Mouse (Mus musculus) adrenal gland, adult (tissue): ENCODE results near the gene E330021D16Rik.
A peak's percentile ranks its signal among the peaks of the same experiment; 100 is the strongest.
"Not testable (repeated sequence)": the region's sequence is repeated elsewhere in the genome, so short reads cannot be mapped to it uniquely, and the experiment has no call there.

Source experiments
- DNase-seq, 2 experiments: peaks; one replicate each; pipeline ENCODE4 v3.0.0; 2022 to 2023; ENCODE audit warnings: low spot score in 1 of 2; ENCODE audit not compliant: inconsistent age in 2 of 2

The E330021D16Rik gene

DNA sequence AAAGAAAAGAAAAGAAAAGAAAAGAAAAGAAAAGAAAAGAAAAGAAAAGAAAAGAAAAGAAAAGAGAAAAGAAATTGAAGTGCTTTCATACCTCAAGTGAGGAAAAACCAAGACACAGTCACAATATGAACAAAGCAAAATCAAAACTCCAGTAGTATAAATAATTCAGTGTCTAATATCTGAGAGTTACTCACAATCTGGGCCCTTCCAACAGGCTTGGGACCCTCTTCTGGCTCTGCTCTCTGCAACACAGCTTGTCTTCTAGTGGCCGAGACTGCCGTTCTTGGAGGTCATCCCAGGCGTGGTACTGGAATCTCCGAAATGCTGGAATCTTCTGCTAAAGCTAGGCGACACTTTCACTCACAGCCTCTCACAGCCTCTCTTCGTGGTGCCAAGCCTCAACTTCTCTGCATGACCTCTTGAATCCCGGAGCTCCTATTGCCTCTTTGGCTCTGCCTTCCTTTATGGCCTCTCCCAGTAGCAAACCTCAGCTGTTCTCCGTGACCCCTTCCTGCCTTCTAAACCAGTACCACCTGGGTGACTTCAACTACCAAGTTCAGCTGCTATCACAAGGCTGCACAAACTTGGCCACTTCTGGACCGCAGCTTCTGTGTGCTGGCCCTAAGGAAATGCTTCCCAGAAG is at the start of gene E330021D16Rik:
Gene E330021D16Rik (minus strand): TSS at position 437 of the 643 bp plus-strand sequence.
- no peak for DNase-seq

DNA sequence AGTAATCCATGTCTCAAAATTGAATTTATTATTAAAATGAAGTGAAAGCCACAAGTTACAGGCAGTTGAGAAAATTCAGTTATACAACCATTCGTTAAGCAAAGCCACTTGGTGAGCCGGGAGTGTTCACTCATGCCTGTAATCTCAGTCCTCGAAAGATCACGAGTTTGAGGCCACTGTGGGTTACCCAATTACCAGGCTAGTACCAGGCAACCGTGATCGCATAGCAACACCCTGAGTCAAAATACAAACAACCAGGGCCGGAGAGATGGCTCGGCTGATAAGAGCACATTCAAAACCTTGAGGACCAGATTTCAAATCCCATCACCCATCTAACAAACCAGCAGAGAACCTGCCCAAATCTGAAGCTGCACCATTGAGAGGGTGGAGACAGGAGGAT is 49.7 kb upstream of the E330021D16Rik start:
- peak in 1 of 2 experiments; percentile 74 for DNase-seq

DNA sequence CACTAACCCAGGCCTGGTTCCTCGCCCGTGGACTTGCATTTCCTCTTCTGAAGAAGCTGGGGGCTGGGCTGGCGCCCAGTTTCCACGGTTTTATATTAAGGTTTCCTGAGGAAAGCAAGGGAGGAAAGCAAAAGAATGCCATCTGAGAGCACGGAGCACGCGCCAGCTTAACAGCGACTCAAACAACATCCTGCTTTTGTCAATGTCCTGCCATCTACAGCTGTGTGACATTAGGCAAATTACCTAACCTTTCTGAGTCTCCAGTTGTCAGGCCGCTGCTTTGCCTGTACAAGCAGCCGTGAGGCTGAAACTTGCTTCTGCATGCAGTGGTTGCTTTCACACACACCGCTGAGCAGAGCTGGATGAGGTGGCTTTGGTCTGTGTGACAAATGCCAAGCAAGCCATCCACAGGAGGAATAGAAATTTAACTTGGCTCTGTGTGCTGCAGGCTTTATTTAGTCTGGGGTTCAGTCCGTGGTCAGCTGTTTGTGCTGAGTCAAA is 48.8 kb upstream of the E330021D16Rik start:
- DNase-seq = peak; percentile 42 to 66

DNA sequence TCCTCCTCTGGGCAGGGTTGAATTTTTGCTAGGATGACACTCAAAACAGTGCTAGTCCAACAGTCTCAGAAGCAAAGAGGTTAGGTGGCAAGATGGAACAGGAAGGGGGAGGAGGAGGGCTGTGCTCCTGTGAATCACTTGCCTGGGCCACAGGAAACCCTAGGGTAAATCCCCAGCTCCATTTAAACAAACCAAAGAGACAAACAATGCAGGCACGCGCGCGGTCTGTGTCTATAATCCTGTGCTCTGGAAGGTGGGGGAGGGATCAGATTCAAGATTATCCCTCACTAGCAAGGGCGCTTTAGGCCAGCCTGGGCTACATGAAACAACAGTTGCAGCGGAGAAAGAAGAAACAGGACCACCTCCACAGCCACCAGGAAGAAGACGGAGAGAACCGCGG is 48.1 kb upstream of the E330021D16Rik start:
- no peak for DNase-seq

DNA sequence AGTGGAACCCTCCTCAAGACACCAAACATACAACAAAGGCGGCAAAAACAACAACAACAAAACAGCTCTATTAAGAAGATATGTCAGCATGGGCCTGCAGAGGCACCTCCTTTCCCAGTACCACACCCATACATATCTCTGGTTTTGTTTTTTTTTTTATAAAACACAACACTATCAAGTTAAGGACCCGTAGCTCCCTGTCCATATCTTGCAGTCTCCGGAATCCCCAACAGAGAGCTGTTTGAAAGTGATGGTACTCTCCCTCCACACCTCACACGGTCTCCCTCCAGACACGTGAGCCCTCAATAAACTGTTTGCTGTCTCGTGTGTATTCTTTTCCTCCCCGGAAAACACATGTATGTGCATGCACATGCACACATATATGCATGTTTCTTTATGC is 43.8 kb upstream of the E330021D16Rik start:
- DNase-seq = no peak

DNA sequence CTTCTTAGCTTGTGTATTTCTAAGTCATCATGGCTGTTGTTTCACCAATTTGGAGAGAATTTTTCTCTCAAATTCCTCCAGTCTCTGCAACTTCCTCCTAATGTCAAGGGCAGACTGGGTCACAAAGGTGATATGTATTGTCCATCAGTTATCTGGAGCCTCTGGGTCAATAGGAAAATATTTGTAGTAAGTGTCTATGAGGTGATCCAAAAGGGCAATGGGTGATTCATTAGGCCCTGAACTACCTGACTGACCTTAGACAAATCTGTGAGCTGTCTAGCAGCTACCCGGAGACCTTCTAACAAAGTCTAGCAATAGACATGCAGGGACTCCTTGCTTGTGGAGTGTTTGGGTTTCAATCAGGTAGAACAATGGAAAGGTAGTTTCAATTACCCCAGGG is 40.9 kb upstream of the E330021D16Rik start:
- peak in 1 of 2 experiments; percentile 62 for DNase-seq

DNA sequence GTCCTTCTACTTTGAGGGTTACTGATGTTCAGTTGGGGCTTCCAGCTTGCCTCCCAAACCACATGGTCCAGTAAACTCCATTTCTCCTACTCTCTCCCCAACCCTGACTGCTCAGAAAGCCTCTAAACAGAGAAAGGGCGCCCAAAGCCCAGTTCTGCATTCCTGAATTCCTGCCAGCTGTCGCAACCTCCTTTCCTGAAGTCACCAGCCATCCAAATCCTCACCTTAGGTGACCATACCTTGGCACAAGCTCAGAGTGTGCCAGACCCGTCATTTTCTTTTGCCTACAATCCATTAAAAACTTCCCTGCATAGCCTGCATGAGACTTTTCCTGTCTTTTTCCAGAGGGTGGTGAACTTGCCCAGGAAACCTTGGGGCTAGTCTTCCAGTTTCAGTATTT is 40.3 kb upstream of the E330021D16Rik start:
- peak in 1 of 2 experiments; percentile 44 for DNase-seq

DNA sequence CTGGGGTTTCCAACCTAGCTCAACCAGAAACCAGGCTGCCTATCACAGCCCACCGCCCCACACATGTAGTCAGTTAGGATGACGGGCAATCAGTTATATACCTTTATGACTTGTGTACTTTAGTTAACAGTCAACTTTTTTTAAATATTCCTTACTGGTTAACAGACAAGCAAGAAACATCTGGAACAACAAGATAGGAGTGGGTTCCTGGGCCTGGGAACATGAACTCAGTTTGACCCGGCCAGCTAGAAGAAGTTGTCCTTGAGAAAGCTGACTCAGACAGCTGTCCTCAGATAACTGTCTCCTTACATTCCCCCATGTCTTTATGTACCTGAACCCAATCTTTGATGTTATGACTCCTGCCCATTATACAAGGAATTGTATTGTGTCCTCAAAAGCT is 37.3 kb upstream of the E330021D16Rik start:
- DNase-seq = peak; percentile 45 to 73

DNA sequence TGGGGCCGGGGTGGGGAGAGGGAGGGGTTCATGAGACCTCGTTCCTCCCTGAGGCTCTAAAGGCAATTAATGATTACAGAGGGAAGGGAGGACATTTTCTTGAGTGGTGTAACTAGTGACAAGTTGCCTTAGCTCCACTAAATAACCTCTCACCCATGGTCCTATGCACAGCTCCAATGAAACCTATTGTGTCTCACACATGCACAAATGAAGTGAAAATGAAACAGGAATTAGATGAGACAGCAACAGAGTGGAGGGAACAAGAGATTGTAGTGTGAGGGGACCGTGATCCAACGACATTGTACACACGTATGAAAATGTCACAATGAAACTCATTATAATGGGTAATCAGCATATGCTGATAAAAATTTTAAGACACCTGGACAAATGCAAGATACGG is 35.5 kb upstream of the E330021D16Rik start:
- no peak for DNase-seq

DNA sequence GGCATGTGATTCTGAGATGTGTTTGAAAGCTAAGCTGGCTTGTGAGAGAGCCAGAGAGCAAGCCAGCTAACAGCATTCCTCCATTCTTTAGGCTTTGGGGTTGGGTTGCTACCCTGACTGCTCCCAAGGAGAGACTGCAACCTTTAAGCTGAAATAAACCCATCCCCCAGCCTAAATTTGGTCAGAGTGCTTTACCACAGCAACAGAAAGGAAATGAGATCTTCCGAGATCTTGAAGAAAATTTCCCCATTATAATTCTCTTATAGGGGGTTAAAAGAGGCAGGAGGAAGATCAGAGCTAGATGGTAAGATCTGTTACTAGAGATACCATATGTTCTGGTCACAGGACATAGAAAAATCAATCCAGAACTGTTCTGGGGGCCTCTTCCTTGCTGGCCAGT is 34.6 kb upstream of the E330021D16Rik start:
- no peak for DNase-seq

DNA sequence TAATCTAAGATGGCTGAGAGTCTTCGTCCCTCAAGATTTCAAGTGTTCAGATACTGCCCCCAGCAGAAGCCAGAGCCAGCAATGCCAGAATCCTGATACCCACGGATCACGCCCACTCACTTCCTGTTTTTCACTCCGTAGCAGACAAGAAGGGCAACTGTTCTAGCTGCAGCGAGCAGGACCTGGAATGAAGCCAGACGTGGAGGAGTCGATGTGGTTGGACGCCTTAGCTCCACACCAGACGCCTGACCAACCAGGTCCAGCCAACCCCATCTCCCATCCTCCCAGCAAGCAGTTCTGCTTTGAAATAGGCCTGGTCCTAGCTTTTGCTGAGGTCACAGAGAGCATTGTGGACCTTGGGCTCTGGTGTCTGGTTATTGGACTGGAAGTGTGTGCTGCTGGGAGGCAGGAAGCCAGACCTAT is 33.9 kb upstream of the E330021D16Rik start:
- DNase-seq = peak; percentile 51 to 73

DNA sequence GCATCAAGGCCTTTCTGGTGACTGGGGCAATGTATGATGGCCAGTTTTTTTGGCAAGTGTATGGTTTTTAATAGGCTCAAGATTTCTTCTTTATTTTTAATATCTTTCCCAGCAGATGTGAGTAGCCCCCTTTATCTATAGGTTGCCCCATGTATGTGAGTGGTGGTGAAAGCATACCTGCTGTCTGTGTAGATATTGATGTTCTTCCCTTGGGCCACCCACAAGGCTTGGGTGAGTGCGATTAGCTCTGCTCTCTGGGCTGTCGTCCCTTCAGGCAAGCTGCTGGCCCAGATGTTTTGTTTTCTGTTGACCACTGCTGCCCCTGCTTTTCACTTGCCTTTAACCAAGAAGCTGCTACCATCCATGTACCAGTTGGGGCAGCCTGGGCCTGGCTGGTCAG is 23.8 kb upstream of the E330021D16Rik start:
- not testable (repeated sequence) for DNase-seq

DNA sequence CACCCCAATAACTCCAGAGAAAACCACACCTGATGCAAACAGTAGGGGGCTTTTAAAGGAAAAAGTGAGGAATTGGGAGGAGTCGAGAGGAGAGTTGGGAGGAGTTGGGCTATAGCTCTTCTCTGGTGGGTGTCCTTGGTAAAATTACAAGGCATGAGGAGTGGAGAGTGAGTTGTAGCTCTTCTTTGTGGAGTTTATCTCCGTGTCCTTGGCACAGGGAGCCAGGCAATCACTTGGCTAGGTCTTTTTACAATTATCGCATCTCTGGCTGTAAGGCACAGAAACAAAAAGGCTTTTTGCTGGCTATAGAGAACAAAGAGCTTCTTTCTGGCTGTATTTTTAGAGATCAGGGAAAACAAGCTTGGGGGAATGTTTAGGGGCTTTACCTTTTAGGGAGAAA is 20.8 kb upstream of the E330021D16Rik start:
- DNase-seq = peak in 1 of 2 experiments; percentile 45

DNA sequence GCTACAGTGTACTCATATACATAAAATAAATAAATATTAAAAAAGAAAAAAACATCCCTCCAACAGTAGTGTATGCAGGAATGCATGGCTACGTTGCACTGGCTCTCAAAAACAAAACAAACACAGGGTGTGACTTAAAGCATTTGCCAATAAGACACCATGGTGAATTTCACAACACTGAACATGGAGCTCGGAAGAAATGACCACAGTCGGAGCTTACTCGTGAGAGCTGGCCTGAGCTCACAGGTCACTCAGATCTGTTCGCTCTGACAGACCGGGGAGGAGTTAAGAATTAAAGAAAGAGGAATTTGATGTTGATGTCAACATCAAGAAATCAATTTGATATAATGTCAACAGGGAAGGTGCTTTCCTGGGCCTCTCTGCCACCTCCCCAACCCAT is 18.2 kb upstream of the E330021D16Rik start:
- no peak for DNase-seq

DNA sequence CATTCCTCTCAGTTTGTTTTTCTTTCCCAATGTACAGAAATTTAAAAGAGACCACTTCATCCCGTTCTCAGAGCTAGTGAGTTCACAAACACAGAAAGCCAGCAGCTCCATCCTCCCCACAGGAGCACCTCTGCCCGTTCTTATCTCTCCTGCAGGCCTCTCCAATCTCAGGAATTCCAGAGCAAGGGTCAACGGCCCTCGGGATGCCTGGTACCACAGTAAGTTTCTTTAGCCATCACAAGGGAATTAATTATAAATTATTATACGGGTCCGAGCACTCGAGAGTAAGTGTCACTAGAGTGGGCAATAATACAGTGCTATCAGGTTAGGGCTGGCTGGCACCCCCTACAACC is 16.5 kb upstream of the E330021D16Rik start:
- DNase-seq = no peak

DNA sequence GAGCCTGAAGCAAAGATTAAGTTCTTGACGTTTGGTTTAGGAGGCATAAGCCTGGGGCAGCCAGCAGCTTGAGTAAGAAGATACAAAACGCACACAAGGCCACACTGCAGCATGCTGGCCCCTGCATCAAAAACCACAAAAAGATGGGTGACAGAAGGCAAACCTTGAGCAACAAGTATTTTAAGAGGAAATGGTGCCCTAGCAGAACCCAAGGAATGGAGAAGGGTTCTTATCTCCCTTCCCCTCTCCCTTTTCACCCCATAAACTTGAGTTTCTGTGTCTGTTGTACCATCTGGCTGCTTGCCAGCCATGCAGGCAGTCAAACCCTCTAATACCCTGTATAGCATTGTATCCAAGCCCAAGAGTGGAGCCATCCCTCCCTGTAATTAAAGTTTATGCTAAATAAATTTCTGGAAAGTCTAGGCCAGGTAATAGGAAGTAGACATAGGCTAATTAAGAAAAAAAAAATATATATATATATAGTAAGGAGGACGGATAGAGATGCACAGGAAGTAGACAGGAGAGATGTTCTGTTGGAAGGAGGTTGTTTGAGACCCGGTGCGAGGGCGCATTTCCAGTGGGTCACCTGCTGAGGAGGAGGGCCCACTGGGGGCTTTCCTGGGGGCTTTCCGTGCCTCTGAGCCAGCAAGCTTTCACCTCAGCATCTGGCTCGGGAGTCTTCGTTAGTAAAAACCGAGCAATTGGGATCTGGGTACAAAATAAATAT is 16.0 kb upstream of the E330021D16Rik start:
- DNase-seq = peak in 1 of 2 experiments; percentile 58

DNA sequence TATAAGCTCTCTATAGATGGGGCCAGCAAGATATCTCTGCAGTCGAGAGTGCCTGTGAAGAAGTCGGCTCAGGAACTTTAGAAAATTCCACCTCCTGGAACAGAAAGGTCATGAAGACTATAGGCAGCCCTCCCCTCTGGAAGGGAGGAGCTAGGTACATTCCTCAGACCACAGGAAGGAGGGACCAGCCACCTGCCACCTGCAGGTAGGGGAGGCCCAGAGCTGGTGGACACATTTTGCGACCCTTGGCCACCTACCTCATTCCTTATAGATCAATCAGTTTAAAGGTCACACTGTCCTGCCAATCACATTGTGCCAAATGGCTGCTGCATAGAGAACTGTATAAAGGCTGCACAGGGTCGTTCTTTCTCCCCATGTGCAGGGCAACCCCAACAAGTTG is 14.1 kb upstream of the E330021D16Rik start:
- DNase-seq = no peak

DNA sequence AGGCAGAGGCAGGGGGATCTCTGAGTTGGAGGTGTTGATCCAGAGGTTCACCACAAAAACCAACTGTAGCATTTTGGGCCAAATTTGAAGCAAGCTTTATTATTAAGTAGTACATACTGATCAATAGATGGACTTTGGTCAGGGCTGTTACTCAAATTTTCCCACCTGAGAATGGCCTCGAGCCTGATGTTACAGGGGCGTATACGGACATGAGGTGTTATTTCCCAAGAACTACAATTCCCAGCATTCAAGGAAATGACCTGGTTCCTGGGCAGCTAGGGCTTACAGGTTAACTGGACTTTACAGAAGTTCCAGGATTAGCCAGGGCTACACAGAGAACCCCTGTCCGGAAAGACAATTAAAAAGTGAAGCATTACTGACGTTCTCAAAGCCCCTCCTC is 13.0 kb upstream of the E330021D16Rik start:
- DNase-seq = no peak

DNA sequence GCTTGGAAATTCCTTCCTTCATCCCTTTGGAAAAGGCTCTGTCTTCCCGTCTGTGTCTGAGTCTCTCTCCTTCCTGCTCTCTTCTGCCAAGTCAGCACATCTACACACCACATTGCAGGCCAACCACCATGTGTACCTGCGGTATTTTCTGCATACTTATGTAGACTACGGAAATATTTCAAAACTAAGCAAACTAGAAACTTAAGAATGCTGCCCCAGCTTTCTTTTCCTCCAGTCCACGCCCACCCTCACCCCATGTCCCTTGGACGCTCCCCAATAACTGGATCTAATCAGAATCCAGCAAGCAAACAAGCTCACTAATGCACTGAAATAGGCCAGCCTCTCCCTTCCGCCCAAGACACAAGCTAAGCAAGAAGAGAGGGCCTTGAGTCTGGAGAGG is 11.9 kb upstream of the E330021D16Rik start:
- DNase-seq = no peak

DNA sequence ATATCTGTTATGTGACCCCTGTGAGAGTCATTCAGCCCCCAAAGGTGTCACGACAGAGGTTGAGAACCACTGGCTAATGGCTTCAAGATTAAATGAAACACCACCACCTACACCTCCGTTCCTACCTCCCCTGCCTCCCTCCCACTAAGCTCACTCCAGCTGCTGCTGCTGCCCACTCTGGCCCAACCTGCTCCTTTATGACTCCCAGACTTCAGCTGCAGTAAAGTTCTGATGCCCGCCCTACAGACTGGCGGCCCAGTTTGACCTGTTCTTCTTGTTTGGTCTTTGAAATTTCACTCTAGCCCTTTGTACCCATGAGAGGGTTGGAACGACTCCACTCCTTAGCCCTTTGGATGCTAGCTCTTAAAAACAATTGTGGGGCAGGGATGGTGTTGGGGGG is 10.6 kb upstream of the E330021D16Rik start:
- DNase-seq = no peak

DNA sequence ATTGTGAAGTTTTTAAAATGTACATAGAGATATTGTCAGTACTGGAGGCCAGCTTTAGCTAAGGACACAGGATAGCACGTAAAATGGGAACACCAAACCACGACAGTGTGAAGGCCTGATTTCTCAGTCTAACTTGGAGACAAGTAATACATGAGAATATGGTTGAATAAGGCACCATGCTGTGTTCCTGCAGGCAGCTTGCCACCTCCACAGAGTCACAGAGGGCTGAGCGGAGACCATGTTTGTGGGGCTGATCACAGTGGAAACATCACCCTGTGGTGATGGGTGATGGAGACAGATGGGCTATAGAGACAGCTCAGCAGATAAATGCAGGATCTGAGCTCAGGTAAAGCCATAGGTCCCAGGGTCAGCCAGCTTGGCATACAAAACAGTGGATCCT is 8.8 kb upstream of the E330021D16Rik start:
- DNase-seq = no peak

DNA sequence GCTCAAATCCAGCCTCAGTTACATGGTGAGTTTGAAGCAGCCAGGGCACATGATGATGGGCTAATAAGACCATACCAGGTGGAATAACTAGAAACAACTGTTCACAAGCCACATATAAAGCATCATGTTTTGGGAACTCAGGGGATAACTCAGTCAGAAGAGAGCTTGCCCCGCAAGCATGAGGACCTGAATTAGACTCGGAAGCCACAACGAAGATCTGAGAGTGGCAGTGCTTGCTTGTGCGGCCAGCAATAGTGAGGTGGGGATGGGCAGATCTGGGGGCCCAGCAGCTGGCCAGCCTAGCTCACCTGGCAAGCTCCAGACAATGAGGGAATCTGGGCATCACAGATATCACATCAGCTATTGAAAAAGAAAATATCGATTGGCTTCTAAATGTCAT is 7.8 kb upstream of the E330021D16Rik start:
- no peak for DNase-seq
